Mouse (Mus musculus) regulatory T cell (primary cell): ENCODE data around the gene Gm49486.

Experiments
- in situ Hi-C: fragments of 300-600 bp; cut with MboI, MseI; formaldehyde crosslinking; loops from one replicate; pipeline ENCODE4 v1.15.1; 2025; ENCODE audit warnings: high pct_unique_total_duplicates

Gene Gm49486

GRCm38 (mm10) chr15:79229058-79229821 is at the start of gene Gm49486, which contains the start of gene Pick1:
TSS of gene Gm49486 (plus strand) at chr15:79229391.
TSS of gene Pick1 (plus strand) at chr15:79229173.
- in situ Hi-C loops, result no loop called here

- in situ Hi-C loops, result no loop called here
Measured at GRCm38 (mm10) chr15:79185213-79185612, 44.0 kb upstream of the Gm49486 start.

- in situ Hi-C loops, result no loop called here
Measured at GRCm38 (mm10) chr15:79187819-79188218, 41.4 kb upstream of the Gm49486 start.

GRCm38 (mm10) chr15:79191426-79191825 is 37.8 kb upstream of the Gm49486 start:
- in situ Hi-C loops, result no loop called here

GRCm38 (mm10) chr15:79192450-79192849 is 36.7 kb upstream of the Gm49486 start:
- in situ Hi-C loops, result no loop called here

- in situ Hi-C loops, result no loop called here
Measured at GRCm38 (mm10) chr15:79192885-79193845, 36.0 kb upstream of the Gm49486 start.

GRCm38 (mm10) chr15:79194048-79194447 is 35.1 kb upstream of the Gm49486 start:
- in situ Hi-C loops, result no loop called here

GRCm38 (mm10) chr15:79194946-79195345 is 34.2 kb upstream of the Gm49486 start:
- in situ Hi-C loops, result no loop called here

GRCm38 (mm10) chr15:79195492-79195891 is 33.7 kb upstream of the Gm49486 start:
- in situ Hi-C loops, result no loop called here

- in situ Hi-C loops, result no loop called here
Measured at GRCm38 (mm10) chr15:79199390-79199976, 29.7 kb upstream of the Gm49486 start.

- in situ Hi-C loops, result no loop called here
Measured at GRCm38 (mm10) chr15:79201491-79202150, 27.6 kb upstream of the Gm49486 start.

GRCm38 (mm10) chr15:79202575-79202974 is 26.6 kb upstream of the Gm49486 start:
- in situ Hi-C loops, result no loop called here

- in situ Hi-C loops, result no loop called here
Measured at GRCm38 (mm10) chr15:79208211-79208610, 21.0 kb upstream of the Gm49486 start.

- in situ Hi-C loops, result no loop called here
Measured at GRCm38 (mm10) chr15:79208758-79209439, 20.3 kb upstream of the Gm49486 start.

GRCm38 (mm10) chr15:79210357-79210756 is 18.8 kb upstream of the Gm49486 start:
- in situ Hi-C loops, result no loop called here

- in situ Hi-C loops, result no loop called here
Measured at GRCm38 (mm10) chr15:79212750-79213446, 16.3 kb upstream of the Gm49486 start.

GRCm38 (mm10) chr15:79213591-79213990 is 15.6 kb upstream of the Gm49486 start:
- in situ Hi-C loops, result no loop called here

GRCm38 (mm10) chr15:79216191-79216590 is 13.0 kb upstream of the Gm49486 start:
- in situ Hi-C loops, result no loop called here

- in situ Hi-C loops, result no loop called here
Measured at GRCm38 (mm10) chr15:79219572-79219971, 9.6 kb upstream of the Gm49486 start.

GRCm38 (mm10) chr15:79223641-79224040 is 5.5 kb upstream of the Gm49486 start:
- in situ Hi-C loops, result no loop called here
